Mouse (Mus musculus) hindlimb bud, embryonic 11.5 days (tissue): Measurements from ENCODE around the gene Ppp6r1.
"Not testable (repeated sequence)": the region's sequence is repeated elsewhere in the genome, so short reads cannot be mapped to it uniquely, and the experiment has no call there.

Experiments used
- DNase-seq: peaks from one replicate; pipeline ENCODE4 v3.0.0-alpha.2; 2012; ENCODE audit warnings: low read depth, low spot score; ENCODE audit errors: extremely low spot score

The Ppp6r1 gene

DNA sequence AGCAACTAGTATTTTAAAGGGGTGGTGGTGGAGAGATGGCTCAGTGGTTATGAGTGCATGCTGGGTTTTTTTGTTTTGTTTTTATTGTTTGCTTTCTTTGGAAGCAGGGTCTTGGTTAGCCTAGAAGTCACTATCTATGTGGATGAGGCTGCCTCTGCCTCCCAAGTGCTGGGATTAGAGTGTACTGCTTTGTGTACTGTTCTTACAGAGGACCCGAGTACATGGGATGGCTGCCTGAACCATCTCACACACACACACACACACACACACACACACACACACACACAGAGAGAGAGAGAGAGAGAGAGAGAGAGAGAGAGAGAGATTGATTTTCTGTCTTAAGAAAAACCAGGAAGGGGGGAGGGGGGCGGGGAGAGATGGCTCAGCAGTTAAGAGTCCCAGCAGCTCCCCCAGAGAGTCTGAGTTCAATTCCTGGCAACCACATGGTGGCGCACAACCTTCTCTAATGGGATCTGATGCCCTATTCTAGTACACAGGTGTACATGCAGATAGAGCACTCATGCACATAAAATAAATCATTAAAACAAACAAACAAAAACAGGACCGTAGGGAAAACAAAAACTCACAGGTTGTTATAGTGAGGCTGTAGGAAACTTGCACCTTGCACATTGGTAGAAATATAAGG is 35.2 kb downstream of the Ppp6r1 start:
- no peak for DNase-seq

DNA sequence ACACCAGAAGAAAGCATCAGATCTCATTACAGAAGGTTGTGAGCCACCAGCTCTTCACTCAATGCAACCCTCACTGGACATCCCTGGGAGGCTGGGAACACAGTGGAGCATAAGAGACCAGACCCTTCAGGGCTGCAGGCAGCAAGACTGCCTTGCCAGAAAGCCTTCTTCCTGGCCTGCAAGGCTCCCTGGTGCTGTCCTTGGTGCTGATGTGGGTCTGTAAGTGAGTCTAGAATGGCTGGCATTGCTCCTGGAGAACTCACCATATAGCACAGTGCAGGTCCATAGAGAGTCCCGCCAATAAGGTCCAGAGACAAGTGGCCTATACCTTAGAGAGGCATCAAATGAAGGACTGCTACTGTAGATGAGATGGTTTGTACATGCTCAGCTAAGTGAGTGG is 38.8 kb downstream of the Ppp6r1 start:
- DNase-seq = peak; percentile 49

DNA sequence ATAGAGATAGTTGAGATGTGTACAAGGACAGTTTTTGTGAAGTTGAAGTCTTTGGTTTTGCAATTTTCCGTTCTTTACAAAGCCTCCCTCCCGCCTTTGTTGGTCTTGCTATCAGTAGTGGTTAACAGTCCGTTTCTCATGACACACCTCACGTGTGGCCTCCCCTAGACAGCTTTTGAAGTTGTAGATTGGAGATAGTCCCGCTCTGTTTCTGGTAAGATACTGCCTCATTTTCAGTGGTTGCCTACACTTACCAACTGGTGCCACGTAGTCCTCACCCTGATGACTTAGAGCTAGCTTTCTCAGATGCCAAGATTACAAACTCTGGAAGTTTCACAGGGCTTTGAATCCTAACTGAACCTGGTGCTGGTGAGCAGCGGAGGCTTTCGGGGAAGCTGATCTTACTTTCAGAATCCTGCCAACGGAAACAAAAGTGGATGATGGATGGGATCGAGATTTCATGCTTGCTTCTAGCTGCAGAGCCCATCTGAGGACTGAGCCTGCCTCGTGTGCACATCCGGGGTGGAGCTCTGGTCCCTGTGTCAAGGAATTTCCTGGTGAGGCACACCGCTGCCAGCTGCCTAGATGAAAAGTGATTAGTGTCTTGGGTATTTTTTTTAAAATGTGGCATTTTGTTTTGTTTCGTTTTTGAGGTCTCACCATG is 44.9 kb downstream of the Ppp6r1 start:
- no peak for DNase-seq

DNA sequence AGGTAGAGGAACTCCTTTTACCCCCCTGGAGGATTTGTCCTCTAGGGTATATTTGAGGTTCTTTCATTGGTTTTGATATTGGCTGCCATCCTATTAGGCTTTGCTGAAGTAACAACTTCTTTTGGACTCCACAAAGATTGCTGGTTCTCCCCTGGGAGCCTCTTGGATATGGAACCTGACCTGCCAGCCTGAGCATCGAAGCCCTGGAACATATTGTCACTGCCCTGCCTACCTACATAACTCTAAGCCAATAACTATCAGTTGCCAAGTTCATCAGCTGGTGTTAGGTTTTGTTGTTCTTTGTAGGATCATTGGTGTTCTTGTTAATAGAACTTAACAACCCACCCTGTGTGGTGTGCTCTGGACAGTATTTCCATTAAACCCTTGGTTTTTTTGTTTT is 45.9 kb downstream of the Ppp6r1 start:
- no peak for DNase-seq

DNA sequence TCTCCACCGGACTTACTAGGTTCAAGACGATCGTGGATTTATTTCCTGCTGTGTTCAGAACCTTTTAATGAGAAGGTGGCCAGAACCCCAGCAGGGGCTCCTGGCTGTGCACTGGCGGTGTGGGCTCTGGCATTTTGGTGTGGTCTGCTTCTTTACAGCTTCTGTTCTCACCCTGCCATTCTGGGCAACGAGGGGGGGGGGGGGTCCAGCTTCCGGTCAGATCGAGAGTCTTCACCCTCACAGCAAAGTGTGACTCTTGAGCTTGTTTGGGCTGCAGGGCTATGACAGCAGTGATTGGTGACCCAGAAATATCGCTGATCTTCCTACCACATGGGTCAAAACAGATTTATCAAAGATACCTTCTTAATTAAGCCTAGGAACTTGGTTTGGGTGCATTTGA is 46.4 kb downstream of the Ppp6r1 start:
- no peak for DNase-seq

DNA sequence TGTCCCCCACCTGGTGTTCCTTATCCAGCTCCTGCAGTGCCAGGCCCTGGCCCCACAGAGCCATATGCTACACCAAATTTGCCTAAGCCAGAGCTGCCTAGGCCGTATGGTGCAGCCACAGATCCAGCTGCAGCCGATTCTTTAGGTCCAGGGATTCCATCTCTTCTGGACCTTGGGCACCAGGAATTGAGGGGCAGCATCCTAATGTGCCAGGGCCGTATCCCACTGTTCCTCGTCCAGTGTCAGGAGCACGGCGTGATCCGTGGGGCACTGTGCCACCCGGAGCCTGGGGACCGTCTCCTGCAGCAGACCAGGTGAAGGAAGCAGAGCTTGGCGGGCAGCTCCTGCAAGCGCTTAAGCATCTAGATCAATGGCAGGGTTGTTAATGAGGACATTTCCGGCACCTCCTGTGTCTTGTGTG is 46.9 kb downstream of the Ppp6r1 start:
- no peak for DNase-seq

DNA sequence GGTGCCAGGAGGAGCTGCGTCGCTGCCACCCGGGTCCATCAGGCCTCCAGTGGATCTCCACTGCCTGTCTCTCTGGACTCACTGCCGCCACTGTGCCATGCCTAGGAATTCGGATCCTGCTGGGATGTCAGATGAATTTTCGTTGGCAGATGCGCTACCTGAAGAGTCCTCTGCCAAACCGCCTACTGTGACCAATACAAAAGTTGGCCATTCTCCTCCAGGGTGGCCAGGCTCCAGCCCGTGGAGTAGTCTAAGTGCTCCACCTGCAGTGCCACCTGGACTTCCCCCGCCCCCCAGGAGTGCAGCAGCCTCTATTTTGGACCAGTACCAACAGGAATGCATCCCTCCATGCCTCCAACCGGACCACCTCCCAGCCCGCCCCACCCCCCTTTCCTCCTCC is 47.3 kb downstream of the Ppp6r1 start:
- no peak for DNase-seq

DNA sequence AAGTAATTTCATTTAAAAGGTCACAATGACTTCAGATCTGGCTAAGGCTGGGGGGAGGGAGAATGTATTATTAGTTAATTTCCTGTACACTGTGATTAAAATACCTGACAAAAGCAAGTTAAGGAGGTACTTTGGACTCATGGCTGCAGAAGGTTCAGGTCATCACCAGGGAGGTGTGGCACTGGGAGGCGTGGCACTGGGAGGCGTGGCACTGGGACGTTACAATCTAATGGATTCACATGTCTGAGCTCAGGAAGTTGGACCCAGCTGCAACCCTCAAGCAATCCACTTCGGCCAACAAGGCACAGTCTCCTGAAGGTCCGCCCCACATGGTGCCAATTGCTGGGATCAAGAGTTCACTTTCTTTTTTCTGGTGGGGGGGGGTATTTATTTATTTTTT is 50.8 kb downstream of the Ppp6r1 start:
- no peak for DNase-seq

DNA sequence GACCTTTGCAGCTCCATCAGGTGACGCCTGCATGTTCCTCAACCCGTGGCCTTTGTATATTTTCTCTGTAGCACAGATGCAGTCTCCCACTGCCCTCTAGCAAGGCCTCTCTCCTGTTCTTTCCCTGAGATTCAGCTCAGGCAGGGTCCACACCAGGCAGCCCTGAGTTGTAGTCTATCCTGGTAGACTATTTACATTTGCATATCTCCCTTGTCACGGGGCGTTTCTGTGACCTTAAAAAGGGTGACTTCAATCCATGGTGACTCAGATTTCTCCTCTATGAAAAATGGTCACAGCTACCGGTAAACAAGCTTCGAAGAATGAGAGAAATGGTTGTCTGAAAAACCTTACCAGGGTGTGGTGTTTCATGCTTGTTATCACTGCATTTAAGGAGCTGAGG is 54.9 kb downstream of the Ppp6r1 start, which contains the start of gene Ptprh:
Gene Ptprh, minus strand, starts transcription at position 169 of the 400 bp plus-strand sequence.
- no peak for DNase-seq

DNA sequence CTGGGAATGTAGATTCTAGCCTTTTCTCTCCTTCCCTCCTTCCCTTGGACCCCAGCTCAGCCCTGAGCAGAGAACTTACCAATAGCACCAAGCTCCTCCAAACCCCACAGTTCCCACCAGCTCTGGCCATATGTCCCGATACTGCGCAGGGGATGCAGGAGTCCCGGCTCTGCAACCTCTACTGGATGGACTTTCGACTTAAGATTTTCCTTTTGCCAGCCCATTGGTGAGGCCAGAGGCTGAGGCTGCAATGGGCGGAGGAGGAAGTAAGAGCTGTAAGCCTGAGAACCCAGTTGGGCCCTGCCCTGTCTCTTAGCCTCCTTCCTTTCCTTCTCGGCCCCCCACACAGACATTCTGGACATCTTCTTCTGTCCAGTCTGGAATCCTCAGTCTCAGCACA is 55.9 kb downstream of the Ppp6r1 start:
- DNase-seq = no peak

DNA sequence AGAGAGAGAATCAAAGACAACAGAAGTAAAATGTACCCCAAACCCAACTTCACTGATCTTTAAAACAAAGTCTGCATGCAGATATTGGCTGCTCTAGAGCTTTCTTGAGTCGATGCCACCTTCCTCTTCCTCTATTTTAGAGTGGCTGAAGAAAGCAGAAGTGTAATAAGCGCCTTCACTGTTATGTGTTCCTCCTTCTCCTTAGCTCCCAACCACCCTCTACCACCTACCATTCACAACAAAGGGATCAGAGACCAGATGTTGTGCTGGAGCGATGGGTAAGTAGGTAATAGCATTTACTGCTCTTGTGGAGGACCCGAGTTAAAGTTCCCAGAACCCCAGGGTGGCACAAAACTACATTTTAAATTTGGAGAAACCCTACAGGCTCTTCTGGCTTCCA is 61.8 kb downstream of the Ppp6r1 start:
- not testable (repeated sequence) for DNase-seq
